Mouse (Mus musculus) lung, embryonic 14.5 days (tissue): ENCODE measurements at regions not wholly inside any gene's neighbourhood (a gene's known extent, or its start where the extent isn't known, plus 50 kb on each side); places are given as distances from the start of the nearest gene placed in this dataset.

Experiments used
- ATAC-seq: fragments of 200-750 bp; cut with Nextera tagmentation; 2 replicates; pipeline ENCODE4 v1.8.0; 2017; ENCODE audit warnings: mild to moderate bottlenecking, moderate TSS enrichment, moderate library complexity; ENCODE audit not compliant: insufficient read depth
- DNase-seq: peaks from one replicate; pipeline ENCODE4 v3.0.0-alpha.2; 2015
- H3K27ac ChIP-seq: fragments of 300-500 bp; sonication (generic); 2 replicates; pipeline ENCODE4 v1.5.1; 2014; ENCODE audit warnings: low read depth, mild to moderate bottlenecking, moderate library complexity
- H3K27me3 ChIP-seq: fragments of 300-500 bp; sonication (generic); 2 replicates; pipeline ENCODE4 v1.6.1; 2014; ENCODE audit warnings: low read length, control low read depth; ENCODE audit not compliant: insufficient read depth
- H3K36me3 ChIP-seq: fragments of 300-500 bp; sonication (generic); 2 replicates; pipeline ENCODE4 v1.6.1; 2014; ENCODE audit warnings: control low read depth; ENCODE audit not compliant: insufficient read depth
- H3K4me1 ChIP-seq: fragments of 300-500 bp; sonication (generic); 2 replicates; pipeline ENCODE4 v1.6.1; 2014; ENCODE audit warnings: antibody characterized with exemption, control low read depth; ENCODE audit not compliant: insufficient read depth
- H3K4me2 ChIP-seq: fragments of 300-500 bp; sonication (generic); 2 replicates; pipeline ENCODE4 v1.6.1; 2014; ENCODE audit warnings: mild to moderate bottlenecking
- H3K4me3 ChIP-seq: fragments of 300-500 bp; sonication (generic); 2 replicates; pipeline ENCODE4 v1.5.1; 2014; ENCODE audit warnings: low read depth, low read length
- H3K9ac ChIP-seq: fragments of 300-500 bp; sonication (generic); 2 replicates; pipeline ENCODE4 v1.6.1; 2014
- H3K9me3 ChIP-seq: fragments of 300-500 bp; sonication (generic); 2 replicates; pipeline ENCODE4 v1.6.1; 2016; ENCODE audit warnings: low read depth, low read length, control low read depth
- CTCF ChIP-seq: IDR thresholded peaks from 2 replicates; pipeline ENCODE4 v1.5.1; 2016; ENCODE audit warnings: antibody characterized with exemption, low read depth
- WGBS: fragments of 180-500 bp; shearing (Covaris S2); extraction: QIAGEN DNeasy Blood & Tissue Kit; methylation state at CpG from one replicate; pipeline ENCODE4 v1.1.7; 2014; 5-methylcytosine and 5-hydroxymethylcytosine counted together

DNA sequence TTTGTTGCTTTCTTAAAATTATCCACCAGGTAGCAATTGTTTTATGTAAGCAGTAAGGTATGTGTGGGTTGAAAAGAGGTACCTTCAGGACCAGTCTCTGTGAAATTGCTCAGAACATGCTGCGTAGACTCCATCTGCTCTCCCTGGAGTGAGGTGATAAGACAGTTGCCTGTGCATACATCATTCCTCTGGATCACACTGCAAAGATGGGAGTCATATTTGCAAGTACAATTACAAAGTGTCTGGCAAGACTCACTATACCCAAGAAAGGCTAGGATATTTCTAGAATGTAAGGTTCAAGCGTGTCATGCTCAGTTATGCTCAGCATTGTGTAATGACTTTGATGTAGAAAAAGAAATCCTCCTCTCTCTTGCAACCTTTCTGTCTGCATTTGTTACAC is 1283.5 kb upstream of the Slc10a2 start:
- Histone ChIP-seq H3K4me3 (no peak overlapping the region), H3K27ac (no peak overlapping the region), H3K27me3 (no peaks in the 10 kb centered on the region), H3K4me2 (no peak overlapping the region), H3K9ac (no peak overlapping the region), H3K9me3 (no peaks in the 10 kb centered on the region), H3K4me1 (no peaks in the 10 kb centered on the region), H3K36me3 (no peaks in the 10 kb centered on the region)
- 85% methylated on average over 2 of the region's 2 CpGs for WGBS
- ATAC-seq, result no peak
- no peak for DNase-seq
- TF ChIP-seq CTCF, result no peak

DNA sequence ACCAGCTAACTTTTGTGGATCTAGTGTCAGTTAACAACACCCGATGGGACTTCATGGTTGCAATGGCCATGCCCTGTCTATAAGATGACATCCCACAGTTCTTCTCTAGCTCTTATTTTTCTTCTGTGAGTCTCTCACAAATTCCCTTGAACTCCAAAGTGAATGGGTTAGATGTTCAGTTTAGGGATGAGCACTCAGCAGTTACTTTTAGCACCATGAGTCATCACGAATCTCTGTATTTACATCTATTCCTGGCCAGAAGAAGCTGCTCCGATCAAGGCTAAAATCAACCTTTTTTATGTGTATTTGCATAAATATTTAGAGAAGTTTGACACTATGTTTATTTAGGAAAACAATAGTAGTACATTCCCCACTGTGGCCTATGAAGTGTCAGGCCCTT is 1269.6 kb upstream of the Slc10a2 start:
- H3K4me1 ChIP-seq, result no peaks in the 10 kb centered on the region
- no peak overlapping the region for H3K9ac ChIP-seq
- DNase-seq, result no peak
- no peaks in the 10 kb centered on the region for H3K9me3 ChIP-seq
- H3K27me3 ChIP-seq, result no peaks in the 10 kb centered on the region
- no peak for TF ChIP-seq CTCF
- H3K27ac ChIP-seq, result no peak overlapping the region
- H3K4me3 ChIP-seq, result no peak overlapping the region
- no peaks in the 10 kb centered on the region for H3K36me3 ChIP-seq
- ATAC-seq, result no peak
- no peak overlapping the region for H3K4me2 ChIP-seq
- WGBS, result 47% methylated on average over 3 of the region's 3 CpGs

DNA sequence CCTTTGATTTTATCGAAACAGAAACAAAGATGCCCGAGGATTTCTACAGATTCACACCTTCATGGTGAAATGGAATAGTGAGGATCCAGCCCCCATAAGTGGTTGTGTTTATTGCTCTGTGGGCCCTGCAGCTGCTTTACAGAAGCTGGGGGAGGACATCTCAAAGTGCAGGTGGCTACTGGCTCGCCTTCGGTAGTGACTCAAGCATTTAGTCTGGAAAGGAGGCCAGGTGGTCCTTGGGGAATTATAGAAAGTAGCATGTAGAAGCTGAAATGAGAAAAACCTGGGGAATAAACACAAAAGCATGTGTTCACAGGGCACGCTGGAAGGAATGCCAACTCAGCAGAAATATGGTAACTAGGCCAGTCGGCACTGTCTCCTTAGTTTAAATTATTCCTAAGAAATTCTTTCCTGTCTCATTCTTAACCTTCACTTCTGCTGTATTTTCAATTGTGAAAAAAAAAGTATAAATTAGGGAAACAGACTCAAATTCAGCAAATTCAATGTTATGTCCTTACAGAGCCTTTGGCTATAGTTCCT is 1256.3 kb upstream of the Slc10a2 start:
- DNase-seq (no peak), ATAC-seq (no peak)
- Histone ChIP-seq H3K36me3 (no peaks in the 10 kb centered on the region), H3K4me3 (no peak overlapping the region), H3K9me3 (no peaks in the 10 kb centered on the region), H3K4me2 (no peak overlapping the region), H3K27me3 (no peaks in the 10 kb centered on the region), H3K4me1 (no peaks in the 10 kb centered on the region), H3K27ac (no peak overlapping the region), H3K9ac (no peak overlapping the region)
- WGBS, result 73% methylated on average over 6 of the region's 6 CpGs
- no peak for TF ChIP-seq CTCF

DNA sequence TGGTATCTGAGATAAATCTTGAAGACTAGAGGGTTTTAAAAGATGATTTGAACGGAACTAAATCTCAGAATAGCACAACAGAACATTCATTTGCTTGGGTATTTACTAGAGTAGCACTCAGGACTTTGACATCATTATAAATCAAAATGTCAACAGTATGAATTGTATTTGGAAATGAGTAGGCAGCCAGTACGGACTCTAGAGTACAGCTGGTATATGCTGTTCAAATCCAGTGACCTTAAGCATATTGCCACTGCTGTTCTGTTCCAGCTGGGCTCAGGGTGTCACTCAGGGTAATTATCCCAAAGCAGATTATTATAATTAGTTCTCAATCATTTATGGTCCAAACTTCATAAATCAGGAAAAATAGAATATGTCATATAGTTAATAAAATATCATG is 1252.7 kb upstream of the Slc10a2 start:
- DNase-seq (no peak), ATAC-seq (no peak)
- no peak overlapping the region for H3K4me3 ChIP-seq
- no peak overlapping the region for H3K9ac ChIP-seq
- H3K9me3 ChIP-seq, result no peaks in the 10 kb centered on the region
- no peaks in the 10 kb centered on the region for H3K36me3 ChIP-seq
- no peak for TF ChIP-seq CTCF
- H3K27ac ChIP-seq, result no peak overlapping the region
- H3K27me3 ChIP-seq, result no peaks in the 10 kb centered on the region
- 29% methylated on average over 2 of the region's 2 CpGs for WGBS
- H3K4me2 ChIP-seq, result no peak overlapping the region
- H3K4me1 ChIP-seq, result no peaks in the 10 kb centered on the region

DNA sequence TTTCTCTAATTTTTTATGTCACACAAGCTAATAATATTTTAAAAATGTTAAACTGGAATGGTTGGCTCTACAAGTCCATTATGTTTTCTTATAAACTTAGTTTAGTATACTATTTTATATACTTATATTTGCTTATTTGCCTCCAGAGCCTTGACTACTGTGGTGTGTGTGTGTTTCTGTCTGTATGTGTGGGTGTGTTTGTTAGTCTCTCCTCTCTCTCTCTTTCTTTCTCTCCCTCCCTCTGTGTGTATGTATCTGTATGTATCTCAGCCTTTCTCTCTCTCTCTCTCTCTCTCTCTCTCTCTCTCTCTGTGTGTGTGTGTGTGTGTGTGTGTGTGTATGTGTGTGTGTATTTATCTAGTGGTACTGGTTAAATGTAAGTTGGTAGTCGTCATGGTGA is 1245.3 kb upstream of the Slc10a2 start:
- no peak overlapping the region for H3K9ac ChIP-seq
- ATAC-seq (no peak), DNase-seq (no peak)
- TF ChIP-seq CTCF, result no peak
- WGBS, result 58% methylated on average over 1 of the region's 1 CpGs
- no peaks in the 10 kb centered on the region for H3K36me3 ChIP-seq
- H3K4me2 ChIP-seq, result no peak overlapping the region
- H3K9me3 ChIP-seq, result no peaks in the 10 kb centered on the region
- H3K27me3 ChIP-seq, result no peaks in the 10 kb centered on the region
- no peak overlapping the region for H3K27ac ChIP-seq
- H3K4me1 ChIP-seq, result no peaks in the 10 kb centered on the region
- H3K4me3 ChIP-seq, result no peak overlapping the region

DNA sequence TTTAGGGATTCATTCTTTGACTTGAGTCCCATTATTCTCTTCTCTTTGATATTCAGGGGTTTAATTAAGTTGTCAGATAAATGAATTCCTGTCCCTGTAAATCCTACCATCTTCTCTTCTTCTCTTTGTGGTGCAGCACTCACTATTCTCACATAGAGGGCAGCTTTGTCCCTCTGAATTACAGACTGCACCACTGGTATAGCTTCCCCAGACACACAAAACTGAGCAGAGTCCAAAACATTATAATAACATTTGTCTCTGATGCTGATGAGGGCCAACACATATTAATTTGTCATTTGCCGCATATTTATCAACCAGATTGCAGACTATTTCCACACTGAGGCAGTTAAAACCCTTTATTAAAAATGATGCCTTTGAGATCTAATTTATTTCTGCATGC is 1244.9 kb upstream of the Slc10a2 start:
- no peak overlapping the region for H3K27ac ChIP-seq
- H3K9ac ChIP-seq, result no peak overlapping the region
- peak; percentile 23 for DNase-seq
- H3K4me1 ChIP-seq, result no peaks in the 10 kb centered on the region
- no peak for ATAC-seq
- H3K27me3 ChIP-seq, result no peaks in the 10 kb centered on the region
- H3K36me3 ChIP-seq, result no peaks in the 10 kb centered on the region
- 70% methylated on average over 1 of the region's 1 CpGs for WGBS
- H3K9me3 ChIP-seq, result no peaks in the 10 kb centered on the region
- TF ChIP-seq CTCF, result peak; percentile 31
- no peak overlapping the region for H3K4me2 ChIP-seq
- H3K4me3 ChIP-seq, result no peak overlapping the region

DNA sequence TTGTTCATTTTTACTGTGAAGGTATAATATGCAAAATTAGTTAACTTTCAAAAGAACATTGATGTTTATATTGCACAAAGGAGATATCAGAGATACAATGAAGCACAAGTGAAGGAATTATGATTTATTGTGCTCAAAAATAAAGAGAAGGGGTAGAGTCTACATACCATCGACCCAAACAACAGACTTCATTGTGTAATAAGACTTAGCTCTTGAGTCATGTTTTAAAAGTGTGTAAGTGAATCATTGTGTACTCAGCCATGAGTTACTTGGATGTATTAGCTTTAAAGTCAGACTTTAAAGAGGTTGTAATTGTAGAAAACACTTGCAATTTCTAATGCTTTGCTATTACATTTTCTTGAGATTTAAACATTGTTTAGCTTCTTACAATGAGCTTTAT is 1240.6 kb upstream of the Slc10a2 start:
- no peaks in the 10 kb centered on the region for H3K9me3 ChIP-seq
- no peak overlapping the region for H3K4me3 ChIP-seq
- H3K4me1 ChIP-seq, result no peaks in the 10 kb centered on the region
- no peaks in the 10 kb centered on the region for H3K27me3 ChIP-seq
- DNase-seq (no peak), ATAC-seq (no peak)
- H3K36me3 ChIP-seq, result no peaks in the 10 kb centered on the region
- no peak for TF ChIP-seq CTCF
- 49% methylated on average over 1 of the region's 1 CpGs for WGBS
- no peak overlapping the region for H3K9ac ChIP-seq
- no peak overlapping the region for H3K27ac ChIP-seq
- H3K4me2 ChIP-seq, result no peak overlapping the region
